22 mouse cellular contexts compared by ENCODE assay signal in the genomic region with DNA sequence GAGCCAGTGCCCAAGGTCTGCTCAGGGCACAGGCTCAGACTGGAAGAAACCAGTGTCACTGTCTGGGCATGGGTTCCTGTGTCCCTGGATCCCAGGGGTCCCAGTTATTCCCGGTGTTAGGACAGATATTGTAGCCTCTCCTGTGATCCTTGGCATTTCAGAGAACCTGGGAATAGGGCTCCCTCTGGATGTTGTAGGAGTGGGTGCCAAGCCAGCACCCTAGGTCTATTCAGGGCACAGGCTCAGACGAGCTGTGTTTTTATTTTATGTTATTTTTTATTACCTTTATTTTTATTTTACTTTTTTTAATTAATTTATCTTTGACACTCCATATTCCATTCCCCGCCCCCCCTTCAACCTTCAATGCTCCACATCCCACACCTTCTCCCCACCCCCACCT.
"Had no signal": no experiment of that assay in that cellular context is flagged by ENCODE, and none has a peak within 500 bp of the region (broad histone marks: within the 10 kb centered on the region; RNA-seq: fewer than 3 reads in every experiment).

No protein-coding gene starts in this region.

- H3K9ac ChIP-seq: limb, embryonic 12.5 days; limb, embryonic 15.5 days; liver, embryonic 14.5 days; liver, postnatal 0 days; lung, embryonic 14.5 days; neural tube, embryonic 12.5 days; neural tube, embryonic 15.5 days had no signal

- DNase-seq: kidney, adult 18-20 months; kidney, adult 9 months; kidney, postnatal 14 days; kidney, postnatal 4 days; liver, postnatal 0 days; lung, embryonic 14.5 days; lung, postnatal 10 days; lung, postnatal 4 days; midbrain, embryonic 14.5 days; right cerebral cortex, adult 18-20 months; right cerebral cortex, postnatal 14 days; right cerebral cortex, postnatal 4 days; thymus, adult 2 months; thymus, postnatal 14 days; thymus, postnatal 4 days had no signal

- H3K27ac ChIP-seq: limb, embryonic 12.5 days; limb, embryonic 15.5 days; liver, embryonic 14.5 days; neural tube, embryonic 12.5 days; neural tube, embryonic 15.5 days; stomach, postnatal 0 days had no signal

- H3K4me2 ChIP-seq: limb, embryonic 12.5 days; limb, embryonic 15.5 days; liver, embryonic 11.5 days; lung, embryonic 14.5 days; neural tube, embryonic 12.5 days; neural tube, embryonic 15.5 days had no signal

- H3K36me3 ChIP-seq: limb, embryonic 12.5 days; limb, embryonic 15.5 days; neural tube, embryonic 12.5 days; neural tube, embryonic 15.5 days had no signal

- H3K4me3 ChIP-seq: limb, embryonic 12.5 days; limb, embryonic 15.5 days; neural tube, embryonic 12.5 days; neural tube, embryonic 15.5 days had no signal

- H3K9me3 ChIP-seq: limb, embryonic 12.5 days; limb, embryonic 15.5 days; neural tube, embryonic 12.5 days; neural tube, embryonic 15.5 days had no signal

- H3K4me1 ChIP-seq: limb, embryonic 12.5 days; neural tube, embryonic 12.5 days; neural tube, embryonic 15.5 days had no signal

- H3K27me3 ChIP-seq: limb, embryonic 12.5 days; limb, embryonic 15.5 days; neural tube, embryonic 12.5 days; neural tube, embryonic 15.5 days had no signal

- ATAC-seq: liver, postnatal 0 days had no signal
